Mouse (Mus musculus): ENCODE data around the gene Hoxc6. TPM values are rescaled to one million over a fixed set of nuclear protein-coding genes. Genes with fewer than 3 reads are reported as not detected.

Hoxc6 gene
- polyA plus RNA-seq, 1 experiment from 2014 or later, result 0.25 TPM

- Histone ChIP-seq H3K27me3 (replicated peaks) (peaks cover 99% of the 10 kb centered on the region), H3K27ac (replicated peaks) (no peak overlapping the region), H3K9me3 (no peaks in the 10 kb centered on the region), H3K9ac (no peak overlapping the region), H3K4me2 (no peak overlapping the region), H3K36me3 (no peaks in the 10 kb centered on the region), H3K4me3 (no peak overlapping the region), H3K4me1 (peaks cover 29% of the 10 kb centered on the region)
- 3% methylated on average over 9 of the region's 9 CpGs for WGBS
- no peak for ATAC-seq (ENCODE audit: extremely low read depth, insufficient number of reproducible peaks, low FRiP score, low TSS enrichment)
Observed at GRCm38 (mm10) chr15:102996548-102996947, 1.5 kb upstream of the Hoxc6 start.

GRCm38 (mm10) chr15:102997431-102997830 lies 626 bp upstream of the Hoxc6 start:
- WGBS, result 1% methylated on average over 3 of the region's 3 CpGs
- H3K27me3 ChIP-seq (replicated peaks), result peaks cover 99% of the 10 kb centered on the region
- no peaks in the 10 kb centered on the region for H3K36me3 ChIP-seq
- no peaks in the 10 kb centered on the region for H3K9me3 ChIP-seq
- no peak overlapping the region for H3K27ac ChIP-seq (replicated peaks)
- no peak overlapping the region for H3K9ac ChIP-seq
- H3K4me2 ChIP-seq, result no peak overlapping the region
- ATAC-seq (ENCODE audit: extremely low read depth, insufficient number of reproducible peaks, low FRiP score, low TSS enrichment), result no peak
- peaks cover 30% of the 10 kb centered on the region for H3K4me1 ChIP-seq
- no peak overlapping the region for H3K4me3 ChIP-seq

- H3K9me3 ChIP-seq, result no peaks in the 10 kb centered on the region
- H3K27me3 ChIP-seq (replicated peaks), result peaks cover 100% of the 10 kb centered on the region
- no peak overlapping the region for H3K27ac ChIP-seq (replicated peaks)
- H3K9ac ChIP-seq, result peak overlapping the region; percentile 81; the same call in 1 of the 2 replicates
- peaks cover 30% of the 10 kb centered on the region for H3K4me1 ChIP-seq
- H3K36me3 ChIP-seq, result no peaks in the 10 kb centered on the region
- peak overlapping the region; percentile 81 for H3K4me2 ChIP-seq
- WGBS, result 1% methylated on average over 19 of the region's 19 CpGs
- ATAC-seq (ENCODE audit: extremely low read depth, insufficient number of reproducible peaks, low FRiP score, low TSS enrichment), result no peak
- peak overlapping the region; percentile 59 for H3K4me3 ChIP-seq
Observed at GRCm38 (mm10) chr15:102998608-102999182, 638 bp downstream of the Hoxc6 start.

- H3K27me3 ChIP-seq (replicated peaks), result peaks cover 100% of the 10 kb centered on the region
- peaks cover 30% of the 10 kb centered on the region for H3K4me1 ChIP-seq
- H3K27ac ChIP-seq (replicated peaks), result no peak overlapping the region
- peak; percentile 47; the same call in 1 of the 2 replicates for ATAC-seq (ENCODE audit: extremely low read depth, insufficient number of reproducible peaks, low FRiP score, low TSS enrichment)
- peak overlapping the region; percentile 81 for H3K4me2 ChIP-seq
- under 1% methylated on average over 33 of the region's 33 CpGs for WGBS
- H3K36me3 ChIP-seq, result no peaks in the 10 kb centered on the region
- no peaks in the 10 kb centered on the region for H3K9me3 ChIP-seq
- H3K4me3 ChIP-seq, result peak overlapping the region; percentile 59
- H3K9ac ChIP-seq, result peak overlapping the region; percentile 81
Observed at GRCm38 (mm10) chr15:102999183-102999831, 1.2 kb downstream of the Hoxc6 start.

GRCm38 (mm10) chr15:102999955-103000354 lies 1.9 kb downstream of the Hoxc6 start:
- Histone ChIP-seq H3K27me3 (replicated peaks) (peaks cover 100% of the 10 kb centered on the region), H3K9me3 (no peaks in the 10 kb centered on the region), H3K9ac (no peak overlapping the region), H3K4me2 (peak overlapping the region; percentile 81), H3K4me3 (peak overlapping the region; percentile 59), H3K36me3 (no peaks in the 10 kb centered on the region), H3K27ac (replicated peaks) (no peak overlapping the region), H3K4me1 (peaks cover 30% of the 10 kb centered on the region)
- ATAC-seq (ENCODE audit: extremely low read depth, insufficient number of reproducible peaks, low FRiP score, low TSS enrichment), result no peak
- 14% methylated on average over 11 of the region's 11 CpGs for WGBS

GRCm38 (mm10) chr15:103000501-103000901 lies 2.4 kb downstream of the Hoxc6 start:
- ATAC-seq (ENCODE audit: extremely low read depth, insufficient number of reproducible peaks, low FRiP score, low TSS enrichment), result no peak
- Histone ChIP-seq H3K27ac (replicated peaks) (no peak overlapping the region), H3K27me3 (replicated peaks) (peaks cover 100% of the 10 kb centered on the region)

GRCm38 (mm10) chr15:103001370-103001769 lies 3.3 kb downstream of the Hoxc6 start:
- peaks cover 100% of the 10 kb centered on the region for H3K27me3 ChIP-seq (replicated peaks)
- H3K9me3 ChIP-seq, result no peaks in the 10 kb centered on the region
- H3K4me2 ChIP-seq, result peak overlapping the region; percentile 81
- peaks cover 30% of the 10 kb centered on the region for H3K4me1 ChIP-seq
- H3K36me3 ChIP-seq, result no peaks in the 10 kb centered on the region
- H3K9ac ChIP-seq, result no peak overlapping the region
- H3K27ac ChIP-seq (replicated peaks), result no peak overlapping the region
- WGBS, result 19% methylated on average over 2 of the region's 2 CpGs
- no peak for ATAC-seq (ENCODE audit: extremely low read depth, insufficient number of reproducible peaks, low FRiP score, low TSS enrichment)
- no peak overlapping the region for H3K4me3 ChIP-seq

More at GRCm38 (mm10) chr15:103000501-103000901, 2.4 kb downstream of the Hoxc6 start:
- peak overlapping the region; percentile 21 for H3K4me3 ChIP-seq
- H3K9me3 ChIP-seq, result no peaks in the 10 kb centered on the region
- H3K4me2 ChIP-seq, result peak overlapping the region; percentile 81
- peaks cover 30% of the 10 kb centered on the region for H3K4me1 ChIP-seq
- H3K36me3 ChIP-seq, result no peaks in the 10 kb centered on the region
- H3K9ac ChIP-seq, result peak overlapping the region; percentile 65
- WGBS, result 8% methylated on average over 24 of the region's 24 CpGs

GRCm38 (mm10) chr15:103002156-103002555 lies 4.1 kb downstream of the Hoxc6 start:
- no peak overlapping the region for H3K4me3 ChIP-seq
- 38% methylated on average over 4 of the region's 4 CpGs for WGBS
- no peak overlapping the region for H3K27ac ChIP-seq (replicated peaks)
- H3K9me3 ChIP-seq, result no peaks in the 10 kb centered on the region
- no peaks in the 10 kb centered on the region for H3K36me3 ChIP-seq
- peaks cover 30% of the 10 kb centered on the region for H3K4me1 ChIP-seq
- no peak for ATAC-seq (ENCODE audit: extremely low read depth, insufficient number of reproducible peaks, low FRiP score, low TSS enrichment)
- no peak overlapping the region for H3K4me2 ChIP-seq
- H3K9ac ChIP-seq, result no peak overlapping the region
- peaks cover 100% of the 10 kb centered on the region for H3K27me3 ChIP-seq (replicated peaks)

GRCm38 (mm10) chr15:103002821-103003448 lies 4.9 kb downstream of the Hoxc6 start:
- ATAC-seq (ENCODE audit: extremely low read depth, insufficient number of reproducible peaks, low FRiP score, low TSS enrichment), result no peak
- Histone ChIP-seq H3K27me3 (replicated peaks) (peaks cover 100% of the 10 kb centered on the region), H3K27ac (replicated peaks) (no peak overlapping the region), H3K36me3 (no peaks in the 10 kb centered on the region), H3K4me2 (no peak overlapping the region), H3K4me1 (peaks cover 30% of the 10 kb centered on the region), H3K9me3 (no peaks in the 10 kb centered on the region), H3K4me3 (no peak overlapping the region), H3K9ac (no peak overlapping the region)
- WGBS, result 19% methylated on average over 13 of the region's 13 CpGs

- Histone ChIP-seq H3K36me3 (no peaks in the 10 kb centered on the region), H3K4me3 (no peak overlapping the region), H3K27ac (replicated peaks) (no peak overlapping the region), H3K4me1 (peaks cover 14% of the 10 kb centered on the region), H3K9ac (no peak overlapping the region), H3K4me2 (no peak overlapping the region), H3K27me3 (replicated peaks) (peaks cover 100% of the 10 kb centered on the region), H3K9me3 (no peaks in the 10 kb centered on the region)
- no peak for ATAC-seq (ENCODE audit: extremely low read depth, insufficient number of reproducible peaks, low FRiP score, low TSS enrichment)
- WGBS, result 1% methylated on average over 17 of the region's 17 CpGs
Observed at GRCm38 (mm10) chr15:103005308-103005707, 7.3 kb downstream of the Hoxc6 start.

- Histone ChIP-seq H3K9me3 (no peaks in the 10 kb centered on the region), H3K9ac (no peak overlapping the region), H3K27ac (replicated peaks) (no peak overlapping the region), H3K4me1 (peaks cover 9% of the 10 kb centered on the region), H3K4me3 (no peak overlapping the region), H3K4me2 (no peak overlapping the region), H3K36me3 (no peaks in the 10 kb centered on the region), H3K27me3 (replicated peaks) (peaks cover 100% of the 10 kb centered on the region)
- no peak for ATAC-seq (ENCODE audit: extremely low read depth, insufficient number of reproducible peaks, low FRiP score, low TSS enrichment)
- 5% methylated on average over 5 of the region's 5 CpGs for WGBS
Observed at GRCm38 (mm10) chr15:103005797-103006196, 7.7 kb downstream of the Hoxc6 start.

Data from heart, embryonic 13.5 days (tissue).